Mouse (Mus musculus) neural tube, embryonic 10.5 days (tissue): ENCODE measurements around the gene Nf2.
"Not testable (repeated sequence)": the region's sequence is repeated elsewhere in the genome, so short reads cannot be mapped to it uniquely, and the experiment has no call there.

Source experiments
- DNase-seq: peaks from one replicate; pipeline ENCODE4 v3.0.0-alpha.2; 2017; ENCODE audit warnings: low spot score; ENCODE audit errors: extremely low spot score

Nf2 gene

GRCm38 (mm10) chr11:4802401-4802800 is 46.9 kb downstream of the Nf2 start:
- DNase-seq, result not testable (repeated sequence)

- DNase-seq, result no peak
These were observed 48.7 kb downstream of the Nf2 start for GRCm38 (mm10) chr11:4800654-4801053.

DNA sequence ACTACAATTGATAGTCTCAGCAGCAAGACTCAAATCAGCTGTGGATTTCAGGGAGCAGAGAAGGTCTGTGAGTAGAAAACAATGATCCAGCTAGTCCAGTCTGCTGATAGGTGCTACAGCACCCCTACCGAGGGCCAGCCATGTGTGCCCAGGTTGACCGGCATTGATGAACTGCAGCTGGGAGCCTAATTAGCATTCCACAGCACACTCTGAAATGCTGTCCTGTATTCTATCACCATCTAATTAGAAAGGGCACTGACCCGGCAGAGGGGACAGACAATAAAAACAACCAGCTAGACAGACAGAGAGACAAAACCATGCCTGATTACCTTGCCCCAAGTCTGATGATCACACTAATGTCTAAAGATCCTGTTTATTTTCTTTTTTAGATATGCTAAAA is 56.3 kb downstream of the Nf2 start:
- no peak for DNase-seq

DNA sequence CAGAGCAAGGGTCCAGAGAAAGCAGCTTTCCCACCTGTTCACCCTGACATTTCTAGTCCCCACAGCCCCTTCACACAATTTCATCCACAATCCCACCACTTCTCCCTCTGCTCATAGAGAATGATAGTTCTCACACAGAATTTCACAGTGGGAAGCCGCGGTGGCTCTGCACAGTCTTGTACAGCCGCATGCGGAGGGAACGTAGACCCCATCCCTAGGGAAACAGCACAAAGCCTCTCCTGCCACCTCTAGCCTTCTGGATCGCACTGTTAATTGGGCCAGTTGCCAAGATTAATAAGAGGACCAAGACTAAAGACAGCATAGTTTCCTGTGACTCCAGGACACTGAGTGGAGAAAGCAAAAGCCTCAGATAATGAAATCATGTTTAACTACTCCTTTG is 57.8 kb downstream of the Nf2 start:
- no peak for DNase-seq

GRCm38 (mm10) chr11:4789691-4790090 is 59.6 kb downstream of the Nf2 start:
- no peak for DNase-seq

GRCm38 (mm10) chr11:4784629-4785142 is 64.7 kb downstream of the Nf2 start:
- DNase-seq, result no peak

DNA sequence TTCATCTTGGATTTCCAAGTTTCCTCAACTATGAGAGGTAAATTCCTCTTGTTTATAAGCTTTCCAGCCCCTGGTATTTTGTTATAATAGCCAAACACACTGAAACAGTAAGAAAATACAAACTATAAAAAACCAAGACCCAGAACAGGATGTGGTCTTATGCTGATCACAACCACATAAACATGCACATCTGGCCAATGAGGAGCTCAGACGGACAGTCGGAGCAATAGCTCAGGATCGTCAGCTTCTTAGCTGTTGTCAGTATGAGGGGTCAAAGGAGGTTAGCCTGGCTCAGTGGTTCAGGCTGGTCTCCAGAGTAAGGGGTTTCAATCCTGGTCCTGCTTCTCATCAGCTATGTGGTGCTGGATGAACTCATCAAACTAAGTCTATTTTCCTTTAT is 66.2 kb downstream of the Nf2 start:
- no peak for DNase-seq

DNA sequence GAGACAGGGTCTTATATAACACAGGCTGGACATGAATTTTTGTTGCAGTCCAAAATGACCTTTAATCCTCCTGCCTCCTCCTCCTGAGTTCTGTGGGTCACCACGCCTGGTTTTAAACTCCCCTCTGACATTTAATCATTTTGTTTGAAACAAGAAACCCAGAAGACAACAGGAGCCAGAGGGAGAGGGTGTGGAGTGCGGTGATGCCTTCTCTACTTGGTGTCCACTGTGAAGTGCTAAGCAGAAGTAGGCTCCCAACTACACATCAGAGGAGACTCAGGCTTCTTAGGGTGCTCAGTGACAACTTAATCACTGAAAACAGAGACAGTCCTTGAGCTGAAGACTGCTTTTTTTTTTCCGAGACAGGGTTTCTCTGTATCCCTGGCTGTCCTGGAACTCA is 68.4 kb downstream of the Nf2 start:
- no peak for DNase-seq

DNA sequence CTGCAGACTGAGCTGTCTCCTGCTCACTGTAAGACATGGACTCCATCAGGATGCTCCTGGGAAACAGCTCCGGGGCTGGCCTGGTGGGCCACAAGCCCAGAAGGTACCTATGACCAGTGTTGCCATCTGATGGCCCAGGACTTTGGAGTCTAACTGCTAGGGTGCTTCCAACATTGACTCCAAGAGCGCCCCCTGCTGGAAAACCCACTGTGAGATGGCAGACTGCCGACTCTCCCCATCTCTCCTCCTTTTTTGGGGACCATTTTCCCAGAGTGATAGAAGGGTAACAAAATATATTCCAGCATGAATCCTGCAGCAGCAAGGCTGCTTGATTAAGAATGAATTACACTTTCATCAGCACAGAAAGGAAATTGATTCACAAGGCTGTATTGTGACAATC is 76.4 kb downstream of the Nf2 start:
- peak; percentile 72 for DNase-seq

DNA sequence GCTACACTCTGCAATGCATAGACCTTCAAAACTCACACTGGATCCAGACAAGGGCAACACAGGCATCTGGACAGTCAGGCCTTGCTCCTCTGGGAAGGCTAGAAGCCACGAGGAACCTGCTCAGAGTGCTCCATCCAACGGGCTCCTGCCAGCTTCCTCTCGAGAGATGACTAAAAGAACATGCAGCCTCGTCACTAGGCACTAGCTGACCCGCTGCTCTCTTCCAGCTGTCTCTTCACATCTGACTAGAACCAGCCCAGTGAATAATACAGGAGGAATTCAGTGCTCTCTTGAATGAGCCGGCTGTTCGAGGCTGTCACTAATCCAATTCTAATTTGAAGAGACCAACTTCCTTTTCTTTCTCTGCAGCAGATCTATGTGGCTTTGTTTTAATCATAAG is 77.6 kb downstream of the Nf2 start:
- DNase-seq, result no peak

GRCm38 (mm10) chr11:4769881-4770280 is 79.5 kb downstream of the Nf2 start:
- DNase-seq, result no peak

DNA sequence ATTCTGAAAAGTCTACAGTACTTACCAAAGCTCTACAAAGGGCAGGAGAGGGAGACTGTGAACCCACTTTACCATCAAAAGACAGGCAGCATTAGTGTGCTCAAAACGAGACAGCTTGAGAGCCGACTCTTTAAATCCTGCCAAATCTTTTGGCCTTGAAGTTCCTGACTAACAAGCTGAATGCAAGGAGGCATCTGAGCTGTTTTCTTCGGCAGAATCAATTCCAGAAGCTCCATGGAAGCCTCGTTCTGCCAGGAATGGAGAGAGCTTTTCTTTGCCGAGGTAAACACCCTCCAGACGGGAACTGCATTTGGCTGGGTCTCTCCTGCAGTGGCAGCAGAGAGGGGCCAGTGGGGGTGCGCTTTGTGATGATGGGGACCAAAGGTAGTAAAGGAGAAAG is 80.0 kb downstream of the Nf2 start:
- no peak for DNase-seq

DNA sequence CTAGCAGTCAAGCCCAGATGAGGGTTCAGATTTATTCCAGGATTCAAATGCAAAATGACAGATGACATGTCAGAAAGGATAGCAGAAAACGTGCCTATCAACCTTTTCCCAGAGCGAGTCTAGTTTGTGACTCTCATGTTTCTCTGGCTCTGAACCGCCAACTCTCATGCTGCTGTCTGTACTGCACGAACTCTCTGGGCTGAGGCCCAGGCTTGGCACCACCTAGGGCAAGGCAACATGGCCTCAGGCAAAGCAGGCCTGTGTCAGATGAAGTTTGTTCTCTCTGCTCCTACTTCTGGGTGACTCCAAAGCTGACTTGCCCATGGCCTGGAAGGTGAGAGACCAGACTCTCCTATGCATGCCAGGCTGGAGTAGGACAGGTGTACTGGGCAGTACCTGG is 80.9 kb downstream of the Nf2 start:
- no peak for DNase-seq

GRCm38 (mm10) chr11:4764476-4764875 is 84.9 kb downstream of the Nf2 start:
- DNase-seq, result no peak

- DNase-seq, result no peak
These were observed 85.7 kb downstream of the Nf2 start for GRCm38 (mm10) chr11:4763631-4764030.

DNA sequence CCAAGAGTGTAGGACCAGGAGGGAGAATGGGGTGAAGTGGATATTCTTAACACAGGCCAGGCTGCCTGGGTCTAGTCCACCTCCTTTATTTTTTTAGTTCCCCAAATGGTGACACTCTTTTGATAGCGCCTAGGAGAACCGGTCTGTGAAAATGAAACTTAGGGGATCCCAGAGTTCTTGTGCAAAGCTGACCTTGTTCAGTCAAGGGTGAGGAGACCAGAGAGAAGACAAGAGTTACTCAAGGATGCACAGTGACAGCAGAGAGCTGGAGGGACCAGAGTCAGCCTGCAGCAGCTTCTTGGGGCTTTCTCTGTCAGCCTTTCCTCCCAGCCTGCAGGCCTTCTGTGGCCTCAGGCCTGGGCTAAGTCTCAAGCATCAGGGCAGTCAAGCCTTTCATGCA is 86.8 kb downstream of the Nf2 start:
- DNase-seq, result no peak

DNA sequence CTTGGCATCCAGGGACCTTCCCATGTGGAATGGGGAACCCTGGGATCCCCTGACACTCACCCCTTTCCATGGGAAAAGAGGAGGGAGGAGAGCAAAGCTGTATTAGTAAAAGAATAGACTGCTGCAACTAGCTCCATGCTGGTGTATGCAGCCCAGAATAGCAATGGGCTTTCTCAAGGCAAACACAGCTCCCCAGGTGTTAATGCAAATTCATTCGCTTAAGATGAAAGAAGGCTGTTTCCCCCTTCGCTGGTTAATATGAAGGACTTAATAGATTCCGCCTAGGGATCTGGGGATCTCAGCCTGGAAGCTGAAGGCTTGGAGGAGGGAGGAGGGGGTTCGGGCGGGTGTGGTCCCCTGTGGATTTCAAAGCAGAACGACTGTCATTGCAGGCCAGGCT is 87.3 kb downstream of the Nf2 start:
- DNase-seq, result no peak

- no peak for DNase-seq
These were observed 88.9 kb downstream of the Nf2 start for GRCm38 (mm10) chr11:4760438-4760837.

DNA sequence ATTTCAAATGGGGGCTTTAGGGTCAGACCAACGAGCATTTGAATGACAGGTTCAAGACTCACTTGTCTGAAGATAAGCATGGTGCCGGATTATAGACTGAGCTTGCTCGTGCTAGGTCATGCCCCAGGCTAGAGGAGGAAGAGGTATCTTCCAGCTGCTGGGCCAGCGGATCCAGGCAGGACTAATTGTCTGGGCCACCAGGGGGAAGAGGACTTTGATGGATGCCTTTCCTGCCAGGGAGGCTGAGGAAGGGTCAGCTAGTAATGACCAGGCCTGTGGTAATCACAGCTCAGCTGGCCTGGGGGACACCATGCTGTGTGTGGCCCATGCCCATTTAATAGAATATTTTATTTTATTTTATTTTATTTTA is 91.6 kb downstream of the Nf2 start:
- DNase-seq, result peak; percentile 49

DNA sequence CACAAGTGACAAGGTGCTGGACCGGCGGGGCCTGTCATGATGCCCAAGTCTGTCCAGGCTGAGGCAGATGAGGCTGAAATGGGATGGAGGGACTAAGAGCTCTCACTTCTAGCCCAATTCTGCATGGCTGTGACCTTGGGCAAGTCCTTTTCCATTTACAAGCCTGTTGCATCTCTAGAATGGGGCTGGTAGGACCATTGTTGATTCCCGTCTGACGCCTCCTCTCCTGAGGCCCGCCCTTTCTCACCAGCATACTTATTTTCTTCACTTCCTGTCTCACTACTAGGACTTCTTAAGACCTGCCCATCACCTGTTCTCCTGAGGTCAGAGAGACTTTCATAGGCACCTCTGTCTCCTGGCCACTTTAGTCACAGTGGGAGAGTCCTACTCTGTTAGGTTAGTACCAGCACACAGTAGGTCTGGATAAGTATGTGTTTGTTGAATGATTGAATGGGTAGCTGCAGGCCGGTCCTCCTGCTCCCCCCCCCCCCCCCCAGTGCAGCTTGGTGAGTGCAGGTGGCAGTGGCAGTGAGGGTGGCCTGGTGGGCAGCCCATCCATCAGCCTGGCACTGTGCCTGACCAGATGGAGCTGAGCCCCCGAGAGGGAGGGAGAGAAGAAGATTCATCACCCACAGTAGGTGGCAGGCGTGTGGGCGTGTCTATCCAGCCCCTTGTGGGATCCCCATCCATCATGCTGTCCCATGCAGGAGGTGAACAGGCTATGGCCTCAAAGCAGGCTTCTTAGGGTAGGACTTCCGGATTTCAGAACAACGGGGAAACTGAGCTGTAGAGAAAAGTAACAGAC is 92.2 kb downstream of the Nf2 start:
- DNase-seq, result peak; percentile 67

DNA sequence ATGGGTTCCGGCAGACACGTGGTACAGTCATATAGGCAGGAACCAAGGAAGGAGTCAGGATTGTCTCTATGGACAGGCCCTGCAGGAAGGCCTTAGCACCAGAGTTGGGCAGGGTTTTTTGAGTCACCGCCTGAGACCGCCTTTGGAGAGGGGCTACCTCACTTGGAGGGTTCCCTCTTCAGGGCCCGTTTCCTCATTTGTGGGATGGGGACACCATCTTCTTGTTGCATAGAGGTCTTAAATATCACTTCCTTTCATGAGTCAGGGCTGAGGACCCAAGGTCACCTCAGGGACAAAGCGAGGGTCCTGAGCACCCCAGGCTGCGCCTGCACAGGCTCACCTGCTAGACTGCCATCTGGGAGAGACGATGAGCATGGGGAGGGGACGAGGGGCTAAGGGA is 92.9 kb downstream of the Nf2 start:
- DNase-seq, result no peak

DNA sequence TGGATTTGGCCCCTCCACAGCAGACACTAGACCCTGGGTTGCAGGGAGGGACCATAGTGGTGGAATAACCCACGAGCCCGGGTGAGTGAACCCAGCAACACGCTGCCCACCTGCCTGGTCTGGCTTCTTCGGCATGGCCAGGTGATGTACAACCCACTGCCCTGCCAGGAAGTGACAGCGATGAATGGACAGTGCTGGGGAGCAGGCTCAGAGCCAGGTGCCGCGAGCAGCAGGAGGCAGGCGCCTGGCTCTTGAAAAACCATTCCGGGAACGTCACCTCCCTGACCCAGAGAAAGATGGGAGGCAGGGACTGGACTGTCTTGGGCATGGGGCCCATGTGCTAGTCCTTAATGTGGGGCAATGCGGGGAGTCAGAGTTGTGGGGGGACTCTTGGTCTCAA is 94.5 kb downstream of the Nf2 start:
- no peak for DNase-seq

- no peak for DNase-seq
These were observed 95.3 kb downstream of the Nf2 start for GRCm38 (mm10) chr11:4754036-4754435.

- no peak for DNase-seq
These were observed 96.5 kb downstream of the Nf2 start for GRCm38 (mm10) chr11:4752836-4753235.
